Mouse (Mus musculus): ENCODE results near the gene Ccdc89.

DNA sequence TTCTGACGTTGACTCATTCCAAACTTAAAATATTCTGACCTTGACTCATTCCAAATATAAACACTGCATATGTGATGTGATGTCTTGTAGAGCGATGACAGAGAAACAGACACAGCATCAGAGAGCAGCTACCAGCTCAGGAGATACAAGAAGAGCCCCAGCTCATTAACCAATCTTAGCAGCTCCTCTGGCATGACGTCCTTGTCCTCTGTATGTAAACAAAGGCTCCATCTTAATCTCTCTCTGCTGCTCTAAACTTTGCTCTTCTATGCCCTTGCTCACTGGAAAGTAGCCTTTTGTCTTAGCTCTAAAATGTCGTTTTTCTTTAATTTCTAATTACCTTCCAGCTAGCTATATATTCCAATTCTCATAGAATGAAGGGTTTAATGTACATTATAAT is 31.3 kb upstream of the Ccdc89 start:
- TF ChIP-seq POLR2A (IDR thresholded peaks at IDR 0.05; ENCODE audit: control insufficient read depth, extremely low read depth, insufficient read depth, low read length, poor library complexity) (no peak), CTCF (IDR thresholded peaks at IDR 0.05; ENCODE audit: borderline replicate concordance, control insufficient read depth, extremely low read depth, insufficient read depth, low read length, poor library complexity) (no peak)

Measured in thymus, adult 2 months (tissue).